8 mouse cellular contexts compared by ENCODE assay signal in genomic region chr19:6996006-6996405, GRCm38 (mm10). TPM values are rescaled to one million over a fixed set of nuclear protein-coding genes. Genes with fewer than 3 reads are reported as not detected.
DNase-seq lines count a peak whose midpoint lies in the region; ATAC-seq and TF ChIP-seq lines count a peak whose summit lies in the region.

TSS of gene Nudt22 (minus strand) at chr19:6996117.
TSS of gene Trpt1 (plus strand) at chr19:6996131.

- peaks cover 4 to 18% of the 10 kb centered on the region in 2 experiments; a peak in 3 of 4 replicates for H3K4me1 ChIP-seq in ES-E14 (ENCODE audit: control insufficient read depth in 2 of 2, insufficient read depth in 2 of 2, low read length in 2 of 2, poor library complexity in 1 of 2)
- peaks cover 40% of the 10 kb centered on the region for H3K4me1 ChIP-seq in forebrain, embryonic 15.5 days
- H3K4me1 ChIP-seq in lung, embryonic 16.5 days (replicated peaks; ENCODE audit: control insufficient read depth, insufficient read depth, low read length), result peaks cover 29% of the 10 kb centered on the region

- intact Hi-C loops in heart, postnatal 14 days (cut with DNase I), result loop anchor here (5.0 kb wide), 1 partner anchor 36 kb away; no protein-coding TSS in a partner anchor

- peak within 1 kb of the TSS; percentile 82 for H3K4me2 ChIP-seq in forebrain, embryonic 15.5 days (replicated peaks)
- peak within 1 kb of the TSS; percentile 80 for H3K4me2 ChIP-seq in lung, embryonic 16.5 days (ENCODE audit: low read depth, low read length)

- in situ Hi-C loops in ES-E14 (cut with MboI; ENCODE audit: low sequenced_read_pairs in 2 of 2, unreplicated experiment in 2 of 2), result no loop called here

- WGBS in forebrain, embryonic 15.5 days, result under 1% methylated on average over 24 of the region's 24 CpGs
- under 1% methylated on average over 24 of the region's 24 CpGs for WGBS in lung, embryonic 16.5 days

- no peaks in the 10 kb centered on the region for H3K9me3 ChIP-seq in ES-E14 (ENCODE audit: control insufficient read depth, insufficient read depth, low read depth, low read length)
- no peaks in the 10 kb centered on the region for H3K9me3 ChIP-seq in forebrain, embryonic 15.5 days
- H3K9me3 ChIP-seq in lung, embryonic 16.5 days (ENCODE audit: control insufficient read depth, low read length), result no peaks in the 10 kb centered on the region

- peaks cover 13% of the 10 kb centered on the region for H3K36me3 ChIP-seq in ES-E14 (ENCODE audit: control insufficient read depth, insufficient read depth, low read length, poor library complexity, severe bottlenecking)
- H3K36me3 ChIP-seq in forebrain, embryonic 15.5 days, result 0 out of 2 replicates have a peak, but pooled peaks cover 9% of the 10 kb centered on the region
- peaks cover 11% of the 10 kb centered on the region for H3K36me3 ChIP-seq in lung, embryonic 16.5 days (ENCODE audit: control insufficient read depth, insufficient read depth, low read length)

- no peak within 1 kb of the TSS for H3K27ac ChIP-seq in ES-E14 (ENCODE audit: insufficient read depth, low read depth, low read length, poor library complexity, severe bottlenecking)
- H3K27ac ChIP-seq in forebrain, embryonic 15.5 days (replicated peaks), result peak within 1 kb of the TSS; percentile 63
- peak within 1 kb of the TSS; percentile 81 for H3K27ac ChIP-seq in lung, embryonic 16.5 days (ENCODE audit: low read length)

- H3K27me3 ChIP-seq in forebrain, embryonic 15.5 days, result no peaks in the 10 kb centered on the region
- H3K27me3 ChIP-seq in lung, embryonic 16.5 days (ENCODE audit: control insufficient read depth, insufficient read depth, low read depth, low read length), result no peaks in the 10 kb centered on the region

- peak; percentile 64 for ATAC-seq in cerebellum, adult (ENCODE audit: insufficient number of reproducible peaks, low FRiP score, low TSS enrichment)
- peak; percentile 65 for ATAC-seq in forebrain, embryonic 15.5 days (replicated peaks)
- ATAC-seq in lung, embryonic 16.5 days (ENCODE audit: low read depth), result peak; percentile 81

- peak within 1 kb of the TSS; percentile 71 to 87 for H3K4me3 ChIP-seq in ES-E14 (ENCODE audit: insufficient read depth in 1 of 2, low read depth in 1 of 2, low read length in 2 of 2, poor library complexity in 1 of 2, severe bottlenecking in 1 of 2)
- H3K4me3 ChIP-seq in forebrain, embryonic 15.5 days, result peak within 1 kb of the TSS; percentile 60
- H3K4me3 ChIP-seq in lung, embryonic 16.5 days (ENCODE audit: low read length), result peak within 1 kb of the TSS; percentile 73

- H3K9ac ChIP-seq in ES-E14 (ENCODE audit: insufficient read depth, low read depth, low read length, poor library complexity, severe bottlenecking), result peak within 1 kb of the TSS; percentile 79
- H3K9ac ChIP-seq in forebrain, embryonic 15.5 days (replicated peaks), result peak within 1 kb of the TSS; percentile 67
- H3K9ac ChIP-seq in lung, embryonic 16.5 days (ENCODE audit: low read length), result peak within 1 kb of the TSS; percentile 82

- DNase-seq in ES-E14 (ENCODE audit: low read depth, low spot score), result peak; percentile 89
- peak; percentile 86 to 90 for DNase-seq in heart, postnatal 14 days
- DNase-seq in layer of hippocampus, adult 18-20 months (ENCODE audit: low spot score in 2 of 2), result peak; percentile 82 to 88
- DNase-seq in ovary, postnatal 10 days (ENCODE audit: low spot score), result peak; percentile 72
- DNase-seq in thymus, postnatal 14 days, result peak; percentile 70

TF ChIP-seq in ES-E14, 5 proteins besides CTCF, POLR2A, EP300 and RAD21:
- TF ChIP-seq MAFK (IDR thresholded peaks at IDR 0.05; ENCODE audit: insufficient read depth, low read depth, low read length), result no peak
- TF ChIP-seq CHD2 (IDR thresholded peaks at IDR 0.05; ENCODE audit: low read depth, low read length), result no peak
- TF ChIP-seq ZC3H11A (IDR thresholded peaks at IDR 0.05; ENCODE audit: borderline replicate concordance, low read depth, low read length), result no peak
- no peak for TF ChIP-seq ZNF384 (IDR thresholded peaks at IDR 0.05; ENCODE audit: low read depth, low read length)
- no peak for TF ChIP-seq HCFC1 (IDR thresholded peaks at IDR 0.05; ENCODE audit: borderline replicate concordance, insufficient read depth, low read length)
TF ChIP-seq in ES-E14: peak in this region for 0.

RNA-seq across cellular contexts. Expression of gene Nudt22, which starts in this region (rescaled TPM):
- 12.7 and 13.2 TPM in 2 replicates for total RNA-seq in ES-E14 (2012; rRNA removed)
- 18.1 and 18.2 TPM in 2 replicates for polyA plus RNA-seq in forebrain, embryonic 15.5 days (2015; fragmentation: Nextera tagmentation; extraction: Ambion mirVana)
- total RNA-seq in heart, postnatal 14 days (2021), result 10 to 100 TPM; 24.8 to 26.1 TPM
- 10 to 100 TPM; 12.7 to 14.0 TPM for total RNA-seq in layer of hippocampus, adult 18-20 months (2021)
- 22.6 and 23.7 TPM in 2 replicates for polyA plus RNA-seq in lung, embryonic 16.5 days (2015; fragmentation: Nextera tagmentation; extraction: Ambion mirVana)

RNA-seq across cellular contexts. Expression of gene Trpt1, which starts in this region (rescaled TPM):
- 5.0 and 6.9 TPM in 2 replicates for total RNA-seq in ES-E14 (2012; rRNA removed)
- 14.8 and 16.0 TPM in 2 replicates for polyA plus RNA-seq in forebrain, embryonic 15.5 days (2015; fragmentation: Nextera tagmentation; extraction: Ambion mirVana)
- total RNA-seq in heart, postnatal 14 days (2021), result 10 to 100 TPM; 18.7 to 20.1 TPM
- total RNA-seq in layer of hippocampus, adult 18-20 months (2021), result 10 to 100 TPM; 17.2 to 17.8 TPM
- 10.9 and 12.3 TPM in 2 replicates for polyA plus RNA-seq in lung, embryonic 16.5 days (2015; fragmentation: Nextera tagmentation; extraction: Ambion mirVana)
